Comparison of ENCODE assay signal across 8 mouse cellular contexts in the genomic region with DNA sequence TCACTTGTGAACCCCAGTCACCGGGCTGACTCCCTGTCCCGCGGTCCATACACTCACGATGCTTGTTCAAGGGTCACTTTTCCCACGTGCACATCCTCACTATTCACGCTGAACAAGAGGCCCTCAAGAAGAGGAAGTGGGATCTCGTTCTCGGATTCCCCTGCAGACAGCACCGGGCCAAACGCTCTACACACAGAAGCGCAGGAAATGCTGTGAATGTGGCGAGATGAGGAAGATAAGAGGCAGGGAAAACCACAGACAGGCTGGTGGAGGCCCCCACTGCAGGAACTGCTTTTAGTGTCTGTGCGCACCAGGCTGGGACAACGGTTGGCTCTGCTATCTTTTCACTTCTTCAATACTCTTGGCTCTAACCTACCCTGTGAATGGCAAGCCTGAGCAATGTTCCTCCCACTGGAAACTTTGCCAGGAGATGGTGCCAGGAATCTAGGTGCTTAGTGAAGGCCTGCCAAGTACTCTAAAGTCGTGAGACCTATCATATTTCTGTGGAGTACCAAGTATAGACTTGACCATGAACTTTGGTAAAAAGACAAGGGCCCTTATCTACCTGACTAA. TPM values are rescaled to one million over a fixed set of nuclear protein-coding genes. Genes with fewer than 3 reads are reported as not detected.
DNase-seq lines count a peak whose midpoint lies in the region; ATAC-seq lines count a peak whose summit lies in the region.

No protein-coding gene starts in this region.

- H3K27ac ChIP-seq in intestine, embryonic 16.5 days (ENCODE audit: low read length), result 0 out of 2 replicates have a peak overlapping the region, but pooled peaks have one; percentile 15
- no peak overlapping the region for H3K27ac ChIP-seq in hindbrain, embryonic 14.5 days

- peak overlapping the region; percentile 13; the same call in 1 of the 2 replicates for H3K4me2 ChIP-seq in intestine, embryonic 16.5 days (ENCODE audit: low read depth, low read length)
- H3K4me2 ChIP-seq in hindbrain, embryonic 14.5 days (replicated peaks), result no peak overlapping the region

- WGBS in intestine, embryonic 16.5 days, result 45% methylated on average over 15 of the region's 15 CpGs
- 77% methylated on average over 15 of the region's 15 CpGs for WGBS in hindbrain, embryonic 14.5 days

- H3K9me3 ChIP-seq in intestine, embryonic 16.5 days (ENCODE audit: control insufficient read depth, low read length), result no peaks in the 10 kb centered on the region
- no peaks in the 10 kb centered on the region for H3K9me3 ChIP-seq in hindbrain, embryonic 14.5 days (ENCODE audit: control insufficient read depth, low read length)

- no peak overlapping the region for H3K4me3 ChIP-seq in intestine, embryonic 16.5 days (ENCODE audit: low read length)
- H3K4me3 ChIP-seq in hindbrain, embryonic 14.5 days (replicated peaks; ENCODE audit: low read length), result no peak overlapping the region

- no peak overlapping the region for H3K9ac ChIP-seq in intestine, embryonic 16.5 days (ENCODE audit: low read depth, low read length)
- no peak overlapping the region for H3K9ac ChIP-seq in hindbrain, embryonic 14.5 days

- peaks cover 1% of the 10 kb centered on the region; the same call in 1 of the 2 replicates for H3K27me3 ChIP-seq in intestine, embryonic 16.5 days (replicated peaks; ENCODE audit: control insufficient read depth, insufficient read depth, low read length)
- H3K27me3 ChIP-seq in hindbrain, embryonic 14.5 days (ENCODE audit: control insufficient read depth, insufficient read depth, low read length), result peaks cover 75% of the 10 kb centered on the region

- peaks cover 11% of the 10 kb centered on the region for H3K4me1 ChIP-seq in intestine, embryonic 16.5 days (ENCODE audit: control insufficient read depth, insufficient read depth, low read length)
- no peaks in the 10 kb centered on the region for H3K4me1 ChIP-seq in hindbrain, embryonic 14.5 days (replicated peaks; ENCODE audit: control insufficient read depth, insufficient read depth, low read length)

- no peaks in the 10 kb centered on the region for H3K36me3 ChIP-seq in intestine, embryonic 16.5 days (ENCODE audit: control insufficient read depth, insufficient read depth, low read length)
- no peaks in the 10 kb centered on the region for H3K36me3 ChIP-seq in hindbrain, embryonic 14.5 days (replicated peaks; ENCODE audit: control insufficient read depth, insufficient read depth)

- peak; percentile 18 to 55 for DNase-seq in heart, adult 18-20 months
- DNase-seq in heart, postnatal 25 days (ENCODE audit: low spot score), result no peak
- peak; percentile 92 for DNase-seq in MEL-GATA-1-ER (ENCODE audit: extremely low read depth, low read depth)
- DNase-seq in lung, postnatal 36 days, result peak; percentile 78
- DNase-seq in gastrocnemius, postnatal 4 days (ENCODE audit: low spot score in 2 of 2), result no peak
- no peak for DNase-seq in hindbrain, embryonic 14.5 days (ENCODE audit: low spot score)
- no peak for DNase-seq in urinary bladder, adult 18-20 months (ENCODE audit: low spot score in 2 of 2)

- peak; percentile 75 for ATAC-seq in intestine, embryonic 16.5 days
- ATAC-seq in hindbrain, embryonic 14.5 days (ENCODE audit: low FRiP score), result no peak

- intact Hi-C loops in heart, postnatal 25 days (cut with DNase I), result loop anchor here (5.0 kb wide), 1 partner anchor 156 kb away; no protein-coding TSS in a partner anchor

RNA-seq across cellular contexts. Expression of gene Rnf220, which starts 18.7 kb away (rescaled TPM):
- 10 to 100 TPM; 32.6 to 36.1 TPM for total RNA-seq in heart, adult 18-20 months (2021)
- 10 to 100 TPM; 30.5 to 31.5 TPM for total RNA-seq in heart, postnatal 25 days (2021)
- 49.0 and 55.4 TPM in 2 replicates for polyA plus RNA-seq in intestine, embryonic 16.5 days (2015; fragmentation: Nextera tagmentation; extraction: Ambion mirVana)
- 10 to 100 TPM; 65.9 to 69.9 TPM for total RNA-seq in gastrocnemius, postnatal 4 days (2021)
- 87.8 and 94.0 TPM in 2 replicates for polyA plus RNA-seq in hindbrain, embryonic 14.5 days (2014; fragmentation: Nextera tagmentation; extraction: Ambion mirVana)

Comparison
In these comparisons a context has a peak if more than half of its experiments do, and no peak if none do; other contexts are left out.
1. DNase-seq: peak in heart, adult 18-20 months (2 of 2), MEL-GATA-1-ER (single experiment) and lung, postnatal 36 days (single experiment); none in heart, postnatal 25 days (single experiment), gastrocnemius, postnatal 4 days (0 of 2), hindbrain, embryonic 14.5 days (single experiment) and urinary bladder, adult 18-20 months (0 of 2).